ENCODE assay signal across 19 mouse cellular contexts in the genomic region with DNA sequence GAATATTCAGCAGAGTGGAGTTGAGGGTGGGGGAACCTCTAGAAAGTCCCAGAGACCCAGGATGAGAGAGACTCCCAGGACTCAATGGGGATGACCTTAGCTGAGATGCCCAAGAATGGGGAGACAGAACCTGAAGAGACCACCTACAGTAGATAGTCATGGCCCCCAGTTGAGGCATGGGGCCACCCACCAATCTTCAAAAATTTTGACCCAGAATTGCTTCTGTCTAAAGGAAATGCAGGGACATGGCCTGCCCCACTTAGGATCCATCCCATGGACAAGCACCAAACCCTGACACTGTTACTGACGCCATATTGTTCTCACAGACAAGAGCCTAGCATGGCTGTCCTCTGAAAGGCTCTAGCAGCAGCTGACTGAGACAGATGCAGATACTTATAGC. TPM values are rescaled to one million over a fixed set of nuclear protein-coding genes. Genes with fewer than 3 reads are reported as not detected.
DNase-seq lines count a peak whose midpoint lies in the region; ATAC-seq and TF ChIP-seq lines count a peak whose summit lies in the region.
"Had no signal": no experiment of that assay in that cellular context is flagged by ENCODE, and none has a peak within 500 bp of the region (broad histone marks: within the 10 kb centered on the region; RNA-seq: fewer than 3 reads in every experiment).

No protein-coding gene starts in this region.

- no peak overlapping the region for H3K4me3 ChIP-seq in heart, adult 2 months
- no peak overlapping the region for H3K4me3 ChIP-seq in midbrain, embryonic 11.5 days (ENCODE audit: low read depth, low read length)
- no peak overlapping the region for H3K4me3 ChIP-seq in midbrain, embryonic 10.5 days

- no peak for TF ChIP-seq CTCF in heart, adult 2 months (IDR thresholded peaks at IDR 0.05)

- H3K9me3 ChIP-seq in midbrain, embryonic 11.5 days (ENCODE audit: control insufficient read depth, low read length) = no peaks in the 10 kb centered on the region
- H3K9me3 ChIP-seq in midbrain, embryonic 10.5 days (replicated peaks) = no peaks in the 10 kb centered on the region
- H3K9me3 ChIP-seq: G1E had no signal

- H3K27me3 ChIP-seq in heart, adult 2 months (ENCODE audit: control insufficient read depth, insufficient read depth, low read length) = no peaks in the 10 kb centered on the region
- H3K27me3 ChIP-seq in midbrain, embryonic 11.5 days (ENCODE audit: control insufficient read depth, insufficient read depth, low read length) = no peaks in the 10 kb centered on the region
- no peaks in the 10 kb centered on the region for H3K27me3 ChIP-seq in midbrain, embryonic 10.5 days (ENCODE audit: low read depth, poor library complexity, severe bottlenecking)
- H3K27me3 ChIP-seq: CH12.LX, Patski had no signal

- intact Hi-C loops in heart, adult 2 months (cut with DNase I) = no loop called here

- peak; percentile 56 for DNase-seq in heart, adult 11 months
- no peak for DNase-seq in heart, adult 2 months
- peak; percentile 53 for DNase-seq in midbrain, embryonic 11.5 days (ENCODE audit: low spot score, missing footprints)
- DNase-seq in midbrain, embryonic 10.5 days (ENCODE audit: low spot score) = no peak
- DNase-seq: adrenal gland, adult 2 months; adrenal gland, adult 8-10 months; adrenal gland, postnatal 10 days; adrenal gland, postnatal 14 days; adrenal gland, postnatal 25 days; adrenal gland, postnatal 36 days; B cell, adult 2 months; cerebellum, adult 11 months; cerebellum, adult 11-12 months; cerebellum, adult 18-20 months had no signal

- no peak overlapping the region for H3K27ac ChIP-seq in heart, adult 2 months
- no peak overlapping the region for H3K27ac ChIP-seq in midbrain, embryonic 11.5 days (ENCODE audit: low read depth, low read length)
- H3K27ac ChIP-seq in midbrain, embryonic 10.5 days (replicated peaks) = no peak overlapping the region; the same call in 1 of the 2 replicates

- no peaks in the 10 kb centered on the region for H3K79me2 ChIP-seq in heart, adult 2 months (replicated peaks; ENCODE audit: control insufficient read depth, insufficient read depth, low read length)

- no peak for TF ChIP-seq POLR2A in heart, adult 2 months (IDR thresholded peaks at IDR 0.05; ENCODE audit: insufficient read depth, low read depth, low read length)

- H3K9ac ChIP-seq in heart, adult 2 months (ENCODE audit: low read depth, low read length) = no peak overlapping the region
- no peak overlapping the region for H3K9ac ChIP-seq in midbrain, embryonic 11.5 days (ENCODE audit: low read length)

- no peak overlapping the region for H3K4me2 ChIP-seq in midbrain, embryonic 11.5 days

- H3K36me3 ChIP-seq in heart, adult 2 months (ENCODE audit: control insufficient read depth, insufficient read depth, low read length) = no peaks in the 10 kb centered on the region
- no peaks in the 10 kb centered on the region for H3K36me3 ChIP-seq in midbrain, embryonic 11.5 days (ENCODE audit: control insufficient read depth, insufficient read depth, low read length)
- no peaks in the 10 kb centered on the region for H3K36me3 ChIP-seq in midbrain, embryonic 10.5 days
- H3K36me3 ChIP-seq: G1E had no signal

- TF ChIP-seq EP300 in heart, adult 2 months (IDR thresholded peaks at IDR 0.05; ENCODE audit: insufficient read depth, low read depth, low read length) = no peak

- ATAC-seq in midbrain, embryonic 11.5 days (ENCODE audit: low FRiP score) = 0 out of 2 replicates have a peak, but pooled peaks have one; percentile 11
- ATAC-seq: activated CD4-positive, CD25-positive, alpha-beta regulatory T cell, adult 4 months; CD4-positive, CD25-positive, alpha-beta regulatory T cell, adult 4 months; Patski had no signal

- 78% methylated on average over 1 of the region's 1 CpGs for WGBS in heart, adult 2 months
- WGBS in midbrain, embryonic 11.5 days = 92% methylated on average over 1 of the region's 1 CpGs
- WGBS in midbrain, embryonic 10.5 days = 91% methylated on average over 1 of the region's 1 CpGs

- no peaks in the 10 kb centered on the region for H3K4me1 ChIP-seq in heart, adult 2 months (ENCODE audit: control insufficient read depth, insufficient read depth, low read length)
- H3K4me1 ChIP-seq in midbrain, embryonic 11.5 days (ENCODE audit: control insufficient read depth, insufficient read depth, low read length) = peaks cover 4% of the 10 kb centered on the region; the same call in 1 of the 2 replicates
- peaks cover 22% of the 10 kb centered on the region for H3K4me1 ChIP-seq in midbrain, embryonic 10.5 days

RNA-seq across cellular contexts. Expression of a gene that starts 24.4 kb away (rescaled TPM):
- 10 to 100 TPM; 24.2 to 27.0 TPM for total RNA-seq in heart, adult 2 months (2021)
- polyA plus RNA-seq in heart, adult 2 months (2012; rRNA removed) = 7.0 and 10.1 TPM in 2 replicates
- 69.0 and 82.0 TPM in 2 replicates for polyA plus RNA-seq in midbrain, embryonic 11.5 days (2014; fragmentation: Nextera tagmentation; extraction: Ambion mirVana)
- 58.8 and 59.9 TPM in 2 replicates for polyA plus RNA-seq in midbrain, embryonic 10.5 days (2016; fragmentation: Nextera tagmentation; extraction: Ambion mirVana)

RNA-seq across cellular contexts. Expression of a gene that starts 54.4 kb away (rescaled TPM):
- total RNA-seq in heart, adult 2 months (2021) = 1 to 10 TPM in 1 of 2 experiments, under 1 TPM in 1; 0.94 to 1.2 TPM
- 2.1 and 3.0 TPM in 2 replicates for polyA plus RNA-seq in heart, adult 2 months (2012; rRNA removed)
- polyA plus RNA-seq in midbrain, embryonic 11.5 days (2014; fragmentation: Nextera tagmentation; extraction: Ambion mirVana) = 0.49 and 0.57 TPM in 2 replicates
- 0.77 and 1.2 TPM in 2 replicates for polyA plus RNA-seq in midbrain, embryonic 10.5 days (2016; fragmentation: Nextera tagmentation; extraction: Ambion mirVana)

Comparison
In these comparisons a context has a peak if more than half of its experiments do, and no peak if none do; other contexts are left out.
1. DNase-seq: peak in heart, adult 11 months (single experiment) and midbrain, embryonic 11.5 days (single experiment); none in heart, adult 2 months (0 of 2) and midbrain, embryonic 10.5 days (single experiment).